Mouse (Mus musculus): ENCODE results near the gene Fbxl7. TPM values are rescaled to one million over a fixed set of nuclear protein-coding genes. Genes with fewer than 3 reads are reported as not detected.

Gene Fbxl7
- total and polyA plus RNA-seq, 3 experiments, result 1.9 to 3.1 (median 3.0) TPM

- Histone ChIP-seq H3K27ac (no peak overlapping the region), H3K9ac (ENCODE audit: low read depth, low read length) (no peak overlapping the region), H3K36me3 (ENCODE audit: control insufficient read depth, insufficient read depth, low read length) (no peaks in the 10 kb centered on the region), H3K4me3 (no peak overlapping the region), H3K27me3 (ENCODE audit: control insufficient read depth, insufficient read depth, low read length) (no peaks in the 10 kb centered on the region; the same call in 1 of the 2 replicates), H3K79me2 (replicated peaks; ENCODE audit: control insufficient read depth, insufficient read depth, low read length) (no peaks in the 10 kb centered on the region), H3K4me1 (ENCODE audit: control insufficient read depth, insufficient read depth, low read length) (peaks cover 6% of the 10 kb centered on the region)
- TF ChIP-seq POLR2A (IDR thresholded peaks at IDR 0.05; ENCODE audit: insufficient read depth, low read depth, low read length) (no peak), CTCF (IDR thresholded peaks at IDR 0.05) (no peak), EP300 (IDR thresholded peaks at IDR 0.05; ENCODE audit: insufficient read depth, low read depth, low read length) (no peak)
- intact Hi-C loops (cut with DNase I), result no loop called here
- DNase-seq, result no peak
- 93% methylated on average over 1 of the region's 1 CpGs for WGBS
Observed at GRCm38 (mm10) chr15:26872234-26872633, 23.1 kb downstream of the Fbxl7 start.

GRCm38 (mm10) chr15:26869197-26869596 is 26.2 kb downstream of the Fbxl7 start:
- H3K27ac ChIP-seq, result no peak overlapping the region
- peaks cover 2% of the 10 kb centered on the region; the same call in 1 of the 2 replicates for H3K4me1 ChIP-seq (ENCODE audit: control insufficient read depth, insufficient read depth, low read length)
- no peaks in the 10 kb centered on the region for H3K27me3 ChIP-seq (ENCODE audit: control insufficient read depth, insufficient read depth, low read length)
- no peaks in the 10 kb centered on the region for H3K79me2 ChIP-seq (replicated peaks; ENCODE audit: control insufficient read depth, insufficient read depth, low read length)
- H3K36me3 ChIP-seq (ENCODE audit: control insufficient read depth, insufficient read depth, low read length), result no peaks in the 10 kb centered on the region
- TF ChIP-seq EP300 (IDR thresholded peaks at IDR 0.05; ENCODE audit: insufficient read depth, low read depth, low read length) (no peak), POLR2A (IDR thresholded peaks at IDR 0.05; ENCODE audit: insufficient read depth, low read depth, low read length) (no peak), CTCF (IDR thresholded peaks at IDR 0.05) (no peak)
- H3K9ac ChIP-seq (ENCODE audit: low read depth, low read length), result no peak overlapping the region
- 44% methylated on average over 3 of the region's 3 CpGs for WGBS
- H3K4me3 ChIP-seq, result no peak overlapping the region
- intact Hi-C loops (cut with DNase I), result no loop called here
- DNase-seq, result no peak

DNA sequence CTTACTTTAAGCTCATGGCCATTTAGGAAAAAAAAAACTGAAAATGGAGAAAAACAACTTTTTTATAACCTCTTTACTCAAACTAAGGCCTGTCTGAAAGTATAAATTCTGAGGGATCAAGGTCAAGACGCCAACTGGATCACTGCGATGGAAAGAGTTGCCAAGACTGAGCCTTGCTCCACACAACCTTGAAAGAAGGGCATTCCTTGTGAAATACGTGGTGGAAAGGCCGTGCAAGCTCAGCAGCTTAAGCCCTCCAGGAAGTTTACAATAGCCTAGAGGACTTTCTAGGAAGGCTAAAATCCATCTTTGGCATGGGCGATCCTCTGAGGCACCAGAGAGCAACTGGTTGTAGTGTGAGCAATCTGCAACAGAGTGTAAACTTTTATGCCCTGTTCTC is 27.9 kb downstream of the Fbxl7 start:
- H3K27ac ChIP-seq, result no peak overlapping the region
- intact Hi-C loops (cut with DNase I), result no loop called here
- peaks cover 2% of the 10 kb centered on the region; the same call in 1 of the 2 replicates for H3K4me1 ChIP-seq (ENCODE audit: control insufficient read depth, insufficient read depth, low read length)
- no peak for DNase-seq
- H3K4me3 ChIP-seq, result no peak overlapping the region
- no peaks in the 10 kb centered on the region for H3K79me2 ChIP-seq (replicated peaks; ENCODE audit: control insufficient read depth, insufficient read depth, low read length)
- H3K36me3 ChIP-seq (ENCODE audit: control insufficient read depth, insufficient read depth, low read length), result no peaks in the 10 kb centered on the region
- no peak overlapping the region for H3K9ac ChIP-seq (ENCODE audit: low read depth, low read length)
- no peaks in the 10 kb centered on the region for H3K27me3 ChIP-seq (ENCODE audit: control insufficient read depth, insufficient read depth, low read length)
- WGBS, result 81% methylated on average over 5 of the region's 5 CpGs
- TF ChIP-seq CTCF (IDR thresholded peaks at IDR 0.05) (no peak), EP300 (IDR thresholded peaks at IDR 0.05; ENCODE audit: insufficient read depth, low read depth, low read length) (no peak), POLR2A (IDR thresholded peaks at IDR 0.05; ENCODE audit: insufficient read depth, low read depth, low read length) (no peak)

DNA sequence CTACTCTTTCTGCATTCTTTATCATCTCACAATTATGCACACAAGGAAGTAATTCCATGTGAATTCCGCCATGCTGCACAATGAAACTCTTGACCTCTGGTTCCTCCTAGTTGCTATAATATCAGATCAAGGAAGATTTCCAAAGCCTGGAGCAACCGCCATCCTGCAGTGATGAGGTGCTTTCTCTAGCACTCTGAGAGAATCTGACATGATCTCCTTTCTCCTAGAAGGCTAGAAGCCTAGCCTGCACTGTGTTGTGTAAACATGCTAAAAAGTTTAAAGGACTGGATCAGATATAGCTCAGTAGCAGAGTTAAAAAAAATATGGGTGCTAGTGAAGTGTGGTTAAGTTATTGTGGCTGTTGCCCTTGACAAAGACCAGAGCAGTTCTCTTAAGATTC is 33.2 kb downstream of the Fbxl7 start:
- intact Hi-C loops (cut with DNase I), result no loop called here
- Histone ChIP-seq H3K36me3 (ENCODE audit: control insufficient read depth, insufficient read depth, low read length) (no peaks in the 10 kb centered on the region), H3K4me3 (no peak overlapping the region), H3K79me2 (replicated peaks; ENCODE audit: control insufficient read depth, insufficient read depth, low read length) (no peaks in the 10 kb centered on the region), H3K27me3 (ENCODE audit: control insufficient read depth, insufficient read depth, low read length) (no peaks in the 10 kb centered on the region), H3K9ac (ENCODE audit: low read depth, low read length) (no peak overlapping the region), H3K4me1 (ENCODE audit: control insufficient read depth, insufficient read depth, low read length) (no peaks in the 10 kb centered on the region), H3K27ac (no peak overlapping the region)
- 62% methylated on average over 2 of the region's 2 CpGs for WGBS
- DNase-seq, result no peak
- TF ChIP-seq EP300 (IDR thresholded peaks at IDR 0.05; ENCODE audit: insufficient read depth, low read depth, low read length), result no peak
- no peak for TF ChIP-seq POLR2A (IDR thresholded peaks at IDR 0.05; ENCODE audit: insufficient read depth, low read depth, low read length)
- no peak for TF ChIP-seq CTCF (IDR thresholded peaks at IDR 0.05)

- DNase-seq, result no peak
- 22% methylated on average over 1 of the region's 1 CpGs for WGBS
- Histone ChIP-seq H3K4me3 (no peak overlapping the region), H3K4me1 (ENCODE audit: control insufficient read depth, insufficient read depth, low read length) (no peaks in the 10 kb centered on the region), H3K36me3 (ENCODE audit: control insufficient read depth, insufficient read depth, low read length) (no peaks in the 10 kb centered on the region), H3K27me3 (ENCODE audit: control insufficient read depth, insufficient read depth, low read length) (no peaks in the 10 kb centered on the region), H3K79me2 (replicated peaks; ENCODE audit: control insufficient read depth, insufficient read depth, low read length) (peaks cover 3% of the 10 kb centered on the region; the same call in 1 of the 2 replicates), H3K27ac (no peak overlapping the region), H3K9ac (ENCODE audit: low read depth, low read length) (no peak overlapping the region)
- TF ChIP-seq CTCF (IDR thresholded peaks at IDR 0.05) (peak; percentile 12; the same call in 1 of the 2 replicates), EP300 (IDR thresholded peaks at IDR 0.05; ENCODE audit: insufficient read depth, low read depth, low read length) (no peak)
- intact Hi-C loops (cut with DNase I), result no loop called here
Observed at GRCm38 (mm10) chr15:26849626-26850025, 45.8 kb downstream of the Fbxl7 start.

DNA sequence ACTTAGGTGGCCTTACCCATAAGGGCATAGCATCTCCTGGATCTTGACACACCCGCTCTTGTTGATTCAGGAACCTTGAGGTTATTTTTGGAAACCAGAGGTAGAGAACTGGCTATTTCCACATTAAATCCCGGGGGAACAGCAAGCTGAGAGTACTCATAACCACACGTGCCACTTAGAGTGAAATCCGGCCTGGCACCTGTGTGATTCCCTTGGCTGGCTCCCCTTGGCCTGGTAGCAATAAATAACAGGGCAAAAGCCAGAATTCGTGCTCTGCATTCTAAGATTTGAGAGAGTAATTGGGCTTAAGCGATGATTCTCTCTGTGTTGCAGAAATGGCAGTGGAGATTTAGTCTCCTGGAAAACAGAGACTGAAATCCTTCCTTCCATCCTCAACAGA is 53.2 kb downstream of the Fbxl7 start:
- no peak for TF ChIP-seq POLR2A (IDR thresholded peaks at IDR 0.05; ENCODE audit: insufficient read depth, low read depth, low read length)
- TF ChIP-seq CTCF (IDR thresholded peaks at IDR 0.05), result no peak
- TF ChIP-seq EP300 (IDR thresholded peaks at IDR 0.05; ENCODE audit: insufficient read depth, low read depth, low read length), result no peak
- Histone ChIP-seq H3K4me1 (ENCODE audit: control insufficient read depth, insufficient read depth, low read length) (peaks cover 5% of the 10 kb centered on the region), H3K9ac (ENCODE audit: low read depth, low read length) (no peak overlapping the region), H3K4me3 (no peak overlapping the region), H3K27ac (no peak overlapping the region), H3K79me2 (replicated peaks; ENCODE audit: control insufficient read depth, insufficient read depth, low read length) (no peaks in the 10 kb centered on the region; the same call in 1 of the 2 replicates), H3K27me3 (ENCODE audit: control insufficient read depth, insufficient read depth, low read length) (no peaks in the 10 kb centered on the region), H3K36me3 (ENCODE audit: control insufficient read depth, insufficient read depth, low read length) (peaks cover 4% of the 10 kb centered on the region; the same call in 1 of the 2 replicates)
- intact Hi-C loops (cut with DNase I), result no loop called here
- WGBS, result 55% methylated on average over 6 of the region's 6 CpGs
- peak in 1 of 2 experiments; percentile 6 for DNase-seq

Measured in heart, adult 2 months (tissue).